Mouse (Mus musculus) heart, embryonic 14.5 days (tissue): ENCODE results near the gene Rgp1. TPM values are rescaled to one million over a fixed set of nuclear protein-coding genes. Genes with fewer than 3 reads are reported as not detected.

Experiments used
- ATAC-seq: fragments of 200-750 bp; cut with Nextera tagmentation; 2 replicates; pipeline ENCODE4 v1.8.0; 2017; ENCODE audit warnings: low read depth, moderate TSS enrichment; ENCODE audit not compliant: insufficient number of reproducible peaks, insufficient read depth, low FRiP score
- H3K27ac ChIP-seq, 2 experiments: fragments of 200-500 bp in 1 of 2; fragments of 300-500 bp in 1 of 2; sonication (generic) in 1 of 2; replicated peaks in 1 of 2; 2 replicates each; pipeline ENCODE4 v1.5.1; 2012 to 2014; ENCODE audit warnings: low read depth in 2 of 2, low read length in 2 of 2, control low read depth in 1 of 2, mild to moderate bottlenecking in 1 of 2, mixed read lengths in 1 of 2; ENCODE audit not compliant: control insufficient read depth in 1 of 2, insufficient read depth in 1 of 2
- H3K27me3 ChIP-seq: fragments of 300-500 bp; sonication (generic); 2 replicates; pipeline ENCODE4 v1.6.1; 2014; ENCODE audit warnings: mild to moderate bottlenecking, low read length, control low read depth; ENCODE audit not compliant: control insufficient read depth, insufficient read depth
- H3K36me3 ChIP-seq: fragments of 300-500 bp; sonication (generic); 2 replicates; pipeline ENCODE4 v1.6.1; 2014; ENCODE audit warnings: mild to moderate bottlenecking, control low read depth, low read length, mixed read lengths; ENCODE audit not compliant: control insufficient read depth, insufficient read depth
- H3K4me1 ChIP-seq, 2 experiments: fragments of 200-500 bp in 1 of 2; fragments of 300-500 bp in 1 of 2; sonication (generic) in 1 of 2; 2 replicates each; pipeline ENCODE4 v1.6.1; 2012 to 2014; ENCODE audit warnings: low read length in 2 of 2, control low read depth in 1 of 2, mixed read lengths in 1 of 2; ENCODE audit not compliant: control insufficient read depth in 2 of 2, insufficient read depth in 2 of 2
- H3K4me2 ChIP-seq: fragments of 300-500 bp; sonication (generic); 2 replicates; pipeline ENCODE4 v1.6.1; 2014; ENCODE audit warnings: mild to moderate bottlenecking, low read length
- H3K4me3 ChIP-seq, 2 experiments: fragments of 200-500 bp in 1 of 2; fragments of 300-500 bp in 1 of 2; sonication (generic) in 1 of 2; 2 replicates each; pipeline ENCODE4 v1.5.1; 2012 to 2014; ENCODE audit warnings: low read length in 2 of 2, mild to moderate bottlenecking in 2 of 2, control low read depth in 1 of 2, low read depth in 1 of 2, moderate library complexity in 1 of 2; ENCODE audit not compliant: control insufficient read depth in 1 of 2, insufficient read depth in 1 of 2
- H3K9ac ChIP-seq: fragments of 300-500 bp; sonication (generic); 2 replicates; pipeline ENCODE4 v1.6.1; 2014; ENCODE audit warnings: mild to moderate bottlenecking, low read length
- H3K9me3 ChIP-seq: fragments of 300-500 bp; sonication (generic); 2 replicates; pipeline ENCODE4 v1.6.1; 2016; ENCODE audit warnings: low read length, control low read depth; ENCODE audit not compliant: control insufficient read depth
- WGBS: fragments of 180-500 bp; shearing (Covaris S2); extraction: QIAGEN DNeasy Blood & Tissue Kit; methylation state at CpG from one replicate; pipeline ENCODE4 v1.1.7; 2014; 5-methylcytosine and 5-hydroxymethylcytosine counted together
- polyA plus RNA-seq: library from polyadenylated mRNA; unstranded; fragments of >200 nt; fragmentation: Nextera tagmentation; extraction: Ambion mirVana; gene quantifications from 2 replicates; pipeline ENCODE4 v1.2.1, GENCODE M21; 2014

Rgp1 gene
- polyA plus RNA-seq, 1 experiment from 2014 or later, result 18.3 TPM

DNA sequence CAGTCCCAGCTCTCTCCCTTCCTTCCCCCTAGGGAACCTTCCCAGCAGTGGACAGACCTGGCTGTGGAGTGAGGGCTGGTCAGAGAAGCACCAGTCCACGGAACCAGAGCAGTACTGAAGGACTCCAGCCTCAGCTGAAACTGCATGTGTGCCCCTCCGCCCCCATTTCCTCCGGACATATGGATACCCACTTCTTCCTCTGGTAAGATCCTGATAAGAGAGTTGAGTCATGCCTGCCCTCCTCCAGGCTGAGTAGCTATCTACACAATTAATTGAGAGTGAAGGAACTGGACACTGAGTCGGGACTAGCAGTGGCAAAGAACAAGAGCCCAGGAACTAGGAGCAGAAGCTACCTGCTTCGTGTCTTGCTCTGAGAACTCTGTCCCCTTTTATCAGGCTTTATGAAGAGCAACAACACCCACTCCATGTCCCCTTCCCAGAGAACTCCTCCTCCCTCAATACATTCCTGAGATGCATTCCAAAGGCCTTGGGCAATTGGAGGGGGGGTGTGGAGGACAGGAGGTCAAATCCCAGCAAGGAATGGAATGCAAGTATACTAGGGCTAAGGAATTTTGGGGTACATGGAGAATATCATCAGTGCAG is 20.4 kb upstream of the Rgp1 start:
- peaks cover 34 to 46% of the 10 kb centered on the region in 2 experiments for H3K4me1 ChIP-seq
- 0 out of 2 replicates have a peak, but pooled peaks have one; percentile 4 for ATAC-seq
- H3K4me3 ChIP-seq, result peak overlapping the region; percentile 8 to 93
- H3K27ac ChIP-seq, result peak overlapping the region; percentile 97 to 100
- 2% methylated on average over 5 of the region's 5 CpGs for WGBS
- no peaks in the 10 kb centered on the region for H3K27me3 ChIP-seq
- H3K9ac ChIP-seq, result peak overlapping the region; percentile 99
- peak overlapping the region; percentile 88 for H3K4me2 ChIP-seq
- H3K36me3 ChIP-seq, result peaks cover 48% of the 10 kb centered on the region
- H3K9me3 ChIP-seq, result no peaks in the 10 kb centered on the region

DNA sequence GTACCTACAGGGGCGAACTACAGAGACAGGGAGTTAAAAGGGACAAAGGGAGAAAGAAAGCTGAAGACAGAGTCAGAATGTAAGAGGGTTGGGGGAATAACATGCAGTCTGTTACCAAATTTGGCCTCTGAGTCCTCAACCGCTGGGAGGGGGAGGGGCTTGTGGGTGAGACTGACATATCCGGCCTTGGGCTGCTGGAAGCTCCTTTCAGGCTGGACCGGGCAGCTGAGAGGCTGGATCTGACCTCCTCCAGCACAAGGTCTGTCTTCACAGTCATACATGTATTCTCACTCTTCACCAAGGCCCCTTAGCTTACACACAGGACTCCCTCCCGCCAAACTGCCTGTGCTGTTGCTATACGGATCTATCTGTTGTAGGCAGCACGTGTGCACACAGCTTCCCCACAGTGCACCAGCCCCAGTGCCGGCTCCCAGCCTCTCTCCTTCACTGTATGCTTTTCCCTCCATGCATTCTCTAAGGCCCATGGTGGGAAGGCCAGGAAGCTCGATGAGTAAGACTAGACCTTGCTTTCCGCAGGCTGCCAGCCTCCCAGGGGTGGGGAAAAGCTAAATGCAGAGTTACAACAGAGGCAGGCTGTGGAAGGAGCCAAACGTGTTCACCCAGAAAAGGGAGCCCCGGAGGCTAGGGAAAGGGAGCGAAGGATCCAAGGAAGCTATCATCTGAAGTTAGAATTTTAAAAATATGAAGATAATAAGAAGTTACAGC is 19.7 kb upstream of the Rgp1 start:
- ATAC-seq, result peak; percentile 26
- peak overlapping the region; percentile 88 for H3K4me2 ChIP-seq
- peaks cover 37 to 53% of the 10 kb centered on the region in 2 experiments for H3K4me1 ChIP-seq
- peak overlapping the region; percentile 99 for H3K9ac ChIP-seq
- no peaks in the 10 kb centered on the region for H3K27me3 ChIP-seq
- no peaks in the 10 kb centered on the region for H3K9me3 ChIP-seq
- H3K27ac ChIP-seq, result peak overlapping the region; percentile 97 to 100
- H3K36me3 ChIP-seq, result peaks cover 47% of the 10 kb centered on the region
- 9% methylated on average over 13 of the region's 13 CpGs for WGBS
- H3K4me3 ChIP-seq, result peak overlapping the region; percentile 23 to 93

DNA sequence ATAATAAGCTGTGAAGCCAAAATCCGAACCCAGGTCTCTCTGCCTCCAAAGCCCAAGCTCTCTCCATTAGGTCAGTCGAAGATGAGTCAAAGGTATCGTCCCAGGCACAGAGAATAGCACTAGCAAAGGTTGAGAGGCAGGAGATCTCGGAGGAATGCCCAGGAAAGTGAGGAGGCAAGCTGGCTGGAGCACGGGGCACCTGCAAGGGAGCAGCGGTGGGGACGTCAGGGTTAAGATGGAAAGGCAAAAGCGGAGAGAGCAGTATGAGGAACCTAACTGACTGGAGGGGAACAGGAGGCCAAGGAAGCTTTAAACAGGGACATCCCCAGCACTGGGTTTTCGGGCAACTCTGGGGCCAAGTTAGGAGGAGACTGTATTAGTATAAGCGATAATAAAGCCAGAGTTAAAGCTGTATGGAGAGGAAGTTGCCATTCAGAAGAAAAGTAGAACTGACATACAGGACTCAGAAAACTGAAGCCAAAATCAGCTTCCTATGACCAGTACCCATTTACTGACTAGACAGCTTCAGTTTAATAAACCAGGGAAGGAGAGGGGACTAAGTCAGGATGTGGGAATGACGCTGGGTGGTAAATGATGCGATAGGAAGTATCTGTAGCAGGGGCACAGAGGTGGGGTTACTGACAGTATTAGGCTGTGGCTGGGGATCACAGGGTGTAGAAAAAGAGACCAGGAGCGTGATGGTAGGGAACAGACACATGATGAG is 18.8 kb upstream of the Rgp1 start:
- ATAC-seq, result no peak
- Histone ChIP-seq H3K9me3 (no peaks in the 10 kb centered on the region), H3K4me2 (peak overlapping the region; percentile 88), H3K27me3 (no peaks in the 10 kb centered on the region), H3K9ac (peak overlapping the region; percentile 99), H3K36me3 (peaks cover 42% of the 10 kb centered on the region), H3K27ac (peak overlapping the region; percentile 79 to 100), H3K4me3 (peak overlapping the region; percentile 41 to 93), H3K4me1 (peaks cover 39 to 58% of the 10 kb centered on the region in 2 experiments)
- 49% methylated on average over 13 of the region's 13 CpGs for WGBS

- H3K27me3 ChIP-seq, result no peaks in the 10 kb centered on the region
- 4% methylated on average over 6 of the region's 6 CpGs for WGBS
- peak overlapping the region; percentile 88 for H3K4me2 ChIP-seq
- no peak for ATAC-seq
- peak overlapping the region; percentile 79 to 100 for H3K27ac ChIP-seq
- peaks cover 39 to 58% of the 10 kb centered on the region in 2 experiments for H3K4me1 ChIP-seq
- H3K9me3 ChIP-seq, result no peaks in the 10 kb centered on the region
- peaks cover 42% of the 10 kb centered on the region for H3K36me3 ChIP-seq
- H3K9ac ChIP-seq, result peak overlapping the region; percentile 99
- peak overlapping the region; percentile 41 to 93 for H3K4me3 ChIP-seq
Observed at GRCm38 (mm10) chr4:43560243-43560611, 18.3 kb upstream of the Rgp1 start.

DNA sequence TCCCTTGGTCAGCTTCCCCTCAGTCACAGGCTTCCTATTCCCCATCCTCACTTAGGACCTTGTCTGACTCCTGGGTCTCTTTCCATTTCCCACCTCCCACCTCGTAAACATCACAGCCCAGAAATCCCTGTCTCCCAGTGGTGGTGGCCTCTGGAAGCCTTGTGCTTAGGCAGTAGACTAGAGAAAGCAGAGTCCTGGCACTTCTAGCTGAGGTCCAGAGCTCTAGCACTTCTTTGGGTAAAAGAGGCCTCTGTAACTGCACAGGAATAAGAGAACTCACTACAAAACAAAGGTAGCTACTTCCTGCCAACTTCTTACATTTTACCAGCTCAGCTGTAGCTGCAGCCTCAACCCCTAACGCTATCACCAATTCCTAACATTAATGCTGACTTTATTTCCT is 17.5 kb upstream of the Rgp1 start:
- ATAC-seq, result no peak
- peak overlapping the region; percentile 99 for H3K9ac ChIP-seq
- H3K27me3 ChIP-seq, result no peaks in the 10 kb centered on the region
- peak overlapping the region; percentile 52 to 93 for H3K4me3 ChIP-seq
- peaks cover 42% of the 10 kb centered on the region for H3K36me3 ChIP-seq
- 13% methylated on average over 2 of the region's 2 CpGs for WGBS
- H3K4me1 ChIP-seq, result peaks cover 39 to 58% of the 10 kb centered on the region in 2 experiments
- peak overlapping the region; percentile 79 to 100 for H3K27ac ChIP-seq
- H3K9me3 ChIP-seq, result no peaks in the 10 kb centered on the region
- peak overlapping the region; percentile 88 for H3K4me2 ChIP-seq

GRCm38 (mm10) chr4:43561436-43561996 is 17.0 kb upstream of the Rgp1 start:
- WGBS, result 1% methylated on average over 16 of the region's 16 CpGs
- Histone ChIP-seq H3K4me2 (peak overlapping the region; percentile 88), H3K27me3 (no peaks in the 10 kb centered on the region), H3K27ac (peak overlapping the region; percentile 100), H3K36me3 (peaks cover 42% of the 10 kb centered on the region), H3K4me1 (peaks cover 39 to 58% of the 10 kb centered on the region in 2 experiments), H3K4me3 (peak overlapping the region; percentile 93 to 99), H3K9ac (peak overlapping the region; percentile 99), H3K9me3 (no peaks in the 10 kb centered on the region)
- ATAC-seq, result no peak

- Histone ChIP-seq H3K9me3 (no peaks in the 10 kb centered on the region), H3K36me3 (peaks cover 42% of the 10 kb centered on the region), H3K27ac (peak within 1 kb of the TSS; percentile 100), H3K4me2 (peak within 1 kb of the TSS; percentile 88), H3K27me3 (no peaks in the 10 kb centered on the region), H3K4me3 (peak within 1 kb of the TSS; percentile 93 to 99), H3K9ac (peak within 1 kb of the TSS; percentile 99), H3K4me1 (peaks cover 38 to 54% of the 10 kb centered on the region in 2 experiments)
- WGBS, result 0% methylated on average over 62 of the region's 62 CpGs
- peak; percentile 85 for ATAC-seq
Observed at GRCm38 (mm10) chr4:43561997-43562768, 16.3 kb upstream of the Rgp1 start, which contains the start of the genes Creb3 and Tln1. Gene Creb3 (plus strand): TSS chr4:43562332. Gene Tln1 (minus strand): TSS chr4:43562691.
